Mouse (Mus musculus) gastrocnemius, adult 2 months (tissue): ENCODE measurements around the gene Mon2. TPM values are rescaled to one million over a fixed set of nuclear protein-coding genes. Genes with fewer than 3 reads are reported as not detected.

Source experiments
- DNase-seq: peaks from one replicate; pipeline ENCODE4 v3.0.0; 2022
- H3K27ac ChIP-seq: fragments of 200-600 bp; 2 replicates; pipeline ENCODE4 v1.8.1; 2022; ENCODE audit warnings: mild to moderate bottlenecking
- H3K4me3 ChIP-seq: fragments of 200-600 bp; 2 replicates; pipeline ENCODE4 v1.8.1; 2022; ENCODE audit warnings: mild to moderate bottlenecking, moderate library complexity
- CTCF ChIP-seq: fragments of 200-600 bp; IDR thresholded peaks from 2 replicates; pipeline ENCODE4 v1.8.1; 2022; ENCODE audit warnings: antibody characterized with exemption, mild to moderate bottlenecking, moderate library complexity
- intact Hi-C: fragments of 180-260 bp; cut with DNase I; formaldehyde crosslinking; loops from one replicate; pipeline ENCODE4 v1.15.1; 2025
- total RNA-seq, 2 experiments: library from RNA; stranded (reverse); gene quantifications; 2 replicates each; pipeline ENCODE4 v1.2.3; 2021

The Mon2 gene
- total RNA-seq, 2 experiments from 2014 or later: 36.9 to 50.9 TPM

GRCm38 (mm10) chr10:122987671-122988128 lies 88.6 kb downstream of the Mon2 start:
- peak; percentile 50 for DNase-seq
- TF ChIP-seq CTCF: peak; percentile 70
- Histone ChIP-seq H3K27ac (peak overlapping the region; percentile 74), H3K4me3 (peak overlapping the region; percentile 62)
- intact Hi-C loops: loop anchor here (5.0 kb wide), 1 partner anchor 95 kb away; no protein-coding TSS in a partner anchor

GRCm38 (mm10) chr10:122986320-122987225 lies 89.7 kb downstream of the Mon2 start:
- H3K27ac ChIP-seq: peak overlapping the region; percentile 98
- intact Hi-C loops: loop anchor here (1.0 to 5.0 kb wide), 2 partner anchors 94 to 179 kb away; no protein-coding TSS in a partner anchor

GRCm38 (mm10) chr10:122985515-122986319 lies 90.6 kb downstream of the Mon2 start:
- intact Hi-C loops: loop anchor here (1.0 to 5.0 kb wide), 2 partner anchors 93 to 178 kb away; no protein-coding TSS in a partner anchor
- peak overlapping the region; percentile 98 for H3K27ac ChIP-seq
- no peak for TF ChIP-seq CTCF
- peak overlapping the region; percentile 97 for H3K4me3 ChIP-seq
- peak; percentile 93 for DNase-seq

More at GRCm38 (mm10) chr10:122986320-122987225, 89.7 kb downstream of the Mon2 start:
- peak overlapping the region; percentile 97 for H3K4me3 ChIP-seq
- peak; percentile 6; the same call in 1 of the 2 replicates for TF ChIP-seq CTCF
- DNase-seq: peak; percentile 93

- no peak for DNase-seq
- no peak for TF ChIP-seq CTCF
- H3K4me3 ChIP-seq: peak overlapping the region; percentile 97
- intact Hi-C loops: loop anchor here (5.0 kb wide), 1 partner anchor 93 kb away; no protein-coding TSS in a partner anchor
- H3K27ac ChIP-seq: peak overlapping the region; percentile 98
Measured at GRCm38 (mm10) chr10:122985252-122985514, 91.1 kb downstream of the Mon2 start.

GRCm38 (mm10) chr10:122984531-122985251 lies 91.6 kb downstream of the Mon2 start:
- intact Hi-C loops: loop anchor here (5.0 kb wide), 2 partner anchors 67 to 92 kb away; no protein-coding TSS in a partner anchor
- DNase-seq: no peak

GRCm38 (mm10) chr10:122983579-122984530 lies 92.5 kb downstream of the Mon2 start:
- DNase-seq: no peak
- no peak for TF ChIP-seq CTCF
- Histone ChIP-seq H3K27ac (peak overlapping the region; percentile 98), H3K4me3 (peak overlapping the region; percentile 97)
- intact Hi-C loops: loop anchor here (5.0 kb wide), 1 partner anchor 67 kb away; no protein-coding TSS in a partner anchor

More at GRCm38 (mm10) chr10:122984531-122985251, 91.6 kb downstream of the Mon2 start:
- Histone ChIP-seq H3K4me3 (peak overlapping the region; percentile 97), H3K27ac (peak overlapping the region; percentile 98)
- TF ChIP-seq CTCF: no peak

GRCm38 (mm10) chr10:122982909-122983578 lies 93.3 kb downstream of the Mon2 start:
- Histone ChIP-seq H3K4me3 (peak overlapping the region; percentile 97), H3K27ac (peak overlapping the region; percentile 98)
- TF ChIP-seq CTCF: no peak
- DNase-seq: no peak
- intact Hi-C loops: loop anchor here (5.0 kb wide), 1 partner anchor 66 kb away; no protein-coding TSS in a partner anchor

- Histone ChIP-seq H3K27ac (no peak overlapping the region), H3K4me3 (no peak overlapping the region)
- intact Hi-C loops: loop anchor here (5.0 kb wide), 1 partner anchor 63 kb away; no protein-coding TSS in a partner anchor
- TF ChIP-seq CTCF: no peak
- no peak for DNase-seq
Measured at GRCm38 (mm10) chr10:122980123-122980522, 96.2 kb downstream of the Mon2 start.

GRCm38 (mm10) chr10:122979356-122979755 lies 96.9 kb downstream of the Mon2 start:
- no peak overlapping the region for H3K4me3 ChIP-seq
- intact Hi-C loops: no loop called here
- DNase-seq: no peak
- H3K27ac ChIP-seq: no peak overlapping the region
- TF ChIP-seq CTCF: no peak

GRCm38 (mm10) chr10:122976038-122976437 lies 100.3 kb downstream of the Mon2 start:
- no peak for DNase-seq

More at GRCm38 (mm10) chr10:122976038-122976437, 100.3 kb downstream of the Mon2 start:
- Histone ChIP-seq H3K27ac (no peak overlapping the region), H3K4me3 (no peak overlapping the region)
- intact Hi-C loops: no loop called here
- TF ChIP-seq CTCF: no peak
